Mouse (Mus musculus) gastrocnemius, postnatal 10 days (tissue): ENCODE data around the gene Tmem82. TPM values are rescaled to one million over a fixed set of nuclear protein-coding genes. Genes with fewer than 3 reads are reported as not detected.

Source experiments
- DNase-seq: peaks from one replicate; pipeline ENCODE4 v3.0.0; 2021; ENCODE audit warnings: mixed read lengths
- long read RNA-seq, 2 experiments: library from polyadenylated mRNA; stranded (forward); transcript quantifications; one replicate each; pipeline ENCODE4 v2.0.0; 2021
- total RNA-seq, 2 experiments: library from RNA; stranded (reverse); gene quantifications; 2 replicates each; pipeline ENCODE4 v1.2.3; 2021

Tmem82 gene
- 1 to 10 TPM; 1.7 to 2.2 TPM for total RNA-seq
- long read RNA-seq, experiment 1, partial matches to known transcripts = 0 of 1 reads
- long read RNA-seq, experiment 1, other reads (novel, unspliced or antisense) = 1 of 1 reads
- long read RNA-seq, experiment 2, partial matches to known transcripts = 0 of 1 reads
- long read RNA-seq, experiment 2, other reads (novel, unspliced or antisense) = 0 of 1 reads

DNA sequence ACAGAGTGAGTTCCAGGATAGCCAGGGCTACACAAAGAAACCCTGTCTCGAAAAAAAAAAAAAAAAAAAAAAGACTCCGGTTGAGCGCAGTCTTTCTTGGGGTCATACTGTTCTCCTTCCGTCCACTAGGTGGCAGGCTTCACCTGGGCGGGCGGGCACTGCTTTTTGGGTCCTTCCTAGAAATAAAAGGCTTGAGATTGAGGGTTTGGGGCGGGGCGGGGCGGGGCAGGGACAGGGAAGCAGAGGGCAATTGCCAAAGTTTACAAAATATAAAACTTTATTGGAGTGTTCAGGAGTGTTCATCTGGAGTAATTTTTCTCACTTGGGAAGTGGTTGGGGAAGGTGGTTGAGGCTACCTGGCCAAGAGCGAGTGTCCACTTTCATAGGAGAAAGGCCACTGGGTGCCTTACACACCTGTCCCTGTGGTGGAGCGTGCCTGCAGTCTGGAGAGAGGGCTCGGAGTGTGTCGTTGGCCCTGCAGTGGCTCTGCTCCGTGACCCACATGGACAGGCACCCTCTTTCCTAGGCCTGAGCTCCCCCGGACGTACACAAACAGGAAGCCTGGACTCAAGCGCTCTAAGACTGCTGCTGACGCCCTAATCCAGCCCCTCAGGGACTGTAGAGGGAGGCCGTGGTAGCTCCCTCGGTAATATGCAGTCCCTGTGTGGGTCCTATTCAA is at the start of gene Tmem82:
Gene Tmem82 (minus strand): TSS at position 69 of the 679 bp plus-strand sequence.
- peak; percentile 65 for DNase-seq

DNA sequence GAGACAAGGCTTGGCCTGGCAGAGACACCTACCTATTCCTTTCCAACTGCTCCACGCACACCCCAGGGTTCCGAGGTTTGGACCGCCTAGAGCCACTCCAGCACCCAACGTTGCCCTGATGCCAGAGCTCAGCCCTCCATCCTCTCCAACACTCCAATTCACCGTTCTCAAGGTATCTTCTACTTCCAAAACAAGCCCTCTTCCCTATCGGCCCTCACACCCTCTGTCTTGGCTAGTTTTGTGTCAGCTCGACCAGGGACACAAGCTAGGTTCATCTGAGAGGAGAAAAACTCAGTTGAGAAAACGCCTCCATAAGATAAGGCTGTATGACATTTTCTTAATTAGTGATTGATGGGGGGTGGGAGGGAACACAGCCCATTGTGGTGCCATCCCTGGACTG is 46.4 kb upstream of the Tmem82 start, which contains the start of gene Plekhm2:
Gene Plekhm2 (minus strand): TSS at position 101 of the 400 bp plus-strand sequence.
- no peak for DNase-seq

DNA sequence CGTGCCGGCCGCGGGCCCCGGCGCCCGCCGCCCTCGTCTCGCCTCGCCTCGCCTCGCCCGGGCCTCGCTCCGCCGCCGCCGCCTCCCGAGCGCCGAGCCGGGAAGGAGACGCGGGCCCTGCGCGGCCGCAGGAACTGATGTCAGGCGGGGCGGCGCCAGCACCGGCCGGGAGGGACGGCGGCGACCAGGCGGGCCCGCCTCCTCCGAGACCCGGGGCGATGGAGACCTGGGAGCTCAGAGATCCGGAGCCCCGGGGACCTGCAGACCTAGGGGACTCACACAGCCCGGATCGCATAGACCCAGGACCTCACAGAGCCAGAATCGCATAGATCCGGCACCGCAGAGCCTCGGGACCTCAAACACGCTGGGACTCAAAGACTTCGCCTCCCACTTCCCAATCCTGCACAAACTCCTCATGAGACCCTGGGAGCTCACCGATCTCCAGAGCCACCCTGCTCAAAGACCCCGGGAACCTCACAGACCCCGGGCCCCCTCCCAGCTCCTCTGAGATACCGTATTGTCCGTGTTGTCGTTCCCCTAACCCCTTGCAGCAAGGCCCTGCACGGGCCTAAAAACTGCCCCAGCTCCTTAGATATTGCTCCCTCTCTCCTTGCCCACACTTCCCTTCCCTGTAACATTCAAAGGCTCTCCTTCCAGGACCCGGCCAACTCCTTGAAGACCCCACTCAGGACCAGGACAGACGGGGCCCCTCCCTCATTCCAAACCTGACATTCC is 45.7 kb upstream of the Tmem82 start:
- peak; percentile 81 for DNase-seq

DNA sequence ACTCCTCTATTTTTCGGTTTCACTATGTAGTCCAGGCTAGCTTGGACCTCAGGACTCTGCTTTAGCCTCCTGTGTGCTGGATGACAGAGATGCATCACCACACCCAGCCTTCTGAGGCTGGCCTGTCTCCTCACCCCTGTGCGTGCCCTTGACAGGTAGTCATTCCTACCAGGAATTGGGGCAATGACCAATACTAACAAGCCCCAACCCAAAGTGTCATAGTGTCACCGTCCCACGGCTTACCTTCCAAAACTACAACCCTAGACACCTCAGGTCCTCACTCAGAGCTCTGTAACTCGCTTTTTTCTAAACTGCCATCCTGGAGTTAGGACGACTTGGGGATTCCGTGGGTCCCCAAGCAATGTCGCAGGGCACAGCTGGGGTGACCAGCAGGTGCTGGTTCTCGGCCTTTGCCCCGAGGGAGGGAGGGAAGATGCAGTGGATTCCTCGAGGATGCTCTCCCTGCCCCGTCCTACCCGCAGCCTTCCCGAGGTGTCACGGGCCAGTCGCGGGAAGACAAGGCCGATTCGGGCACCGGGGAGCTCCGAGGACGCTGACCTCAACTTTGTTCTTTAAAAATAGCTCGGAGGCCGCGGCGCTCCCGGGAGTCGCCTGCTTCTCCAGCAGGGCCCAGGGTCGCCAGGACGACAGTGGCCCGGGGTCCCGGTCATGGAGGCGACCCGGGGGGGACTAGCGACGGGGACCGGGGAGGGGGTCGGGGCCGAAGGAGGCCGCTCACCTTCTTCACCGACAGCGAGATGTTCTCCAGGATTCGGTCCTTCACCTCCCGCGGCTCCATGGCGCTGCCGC is 44.9 kb upstream of the Tmem82 start:
- DNase-seq = peak; percentile 47

DNA sequence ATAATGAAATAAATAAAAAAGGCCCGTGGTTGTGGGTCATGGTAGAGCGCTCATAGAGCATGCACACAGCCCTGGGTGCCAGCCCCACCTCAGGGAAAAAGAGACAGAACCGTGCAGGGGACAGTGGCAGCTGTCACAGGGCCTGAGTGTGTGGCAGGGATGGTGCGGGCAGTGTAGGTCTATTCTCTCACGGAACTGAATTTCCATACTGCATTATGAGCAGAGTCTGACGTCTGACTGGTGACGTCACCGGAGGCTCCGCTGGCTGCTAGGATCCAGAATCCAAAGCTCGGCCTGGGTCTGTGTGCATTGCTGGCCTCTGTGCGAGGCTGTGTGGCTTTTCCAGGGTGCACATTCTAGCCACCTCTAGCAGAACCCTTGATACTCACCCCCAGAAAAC is 42.5 kb upstream of the Tmem82 start:
- no peak for DNase-seq

DNA sequence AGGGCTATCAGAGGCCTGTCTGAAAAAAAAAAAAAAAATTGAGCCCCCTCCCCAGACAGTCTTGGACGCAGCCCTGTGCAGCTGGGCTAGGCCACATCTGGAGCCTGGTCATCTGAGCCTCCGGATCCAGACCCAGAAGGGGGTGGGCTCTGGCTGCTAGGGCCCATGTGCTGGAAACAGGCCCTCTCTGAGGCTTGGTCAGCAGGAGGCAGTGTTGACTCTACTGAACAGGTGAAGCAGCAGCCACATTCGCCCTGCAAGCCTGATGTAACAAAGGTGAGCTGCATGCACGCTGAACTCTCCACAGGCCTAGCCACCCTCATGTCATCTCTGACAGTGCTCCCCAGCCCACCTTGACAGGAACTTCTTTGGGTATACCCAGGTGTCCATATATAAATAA is 41.3 kb upstream of the Tmem82 start:
- DNase-seq = no peak

DNA sequence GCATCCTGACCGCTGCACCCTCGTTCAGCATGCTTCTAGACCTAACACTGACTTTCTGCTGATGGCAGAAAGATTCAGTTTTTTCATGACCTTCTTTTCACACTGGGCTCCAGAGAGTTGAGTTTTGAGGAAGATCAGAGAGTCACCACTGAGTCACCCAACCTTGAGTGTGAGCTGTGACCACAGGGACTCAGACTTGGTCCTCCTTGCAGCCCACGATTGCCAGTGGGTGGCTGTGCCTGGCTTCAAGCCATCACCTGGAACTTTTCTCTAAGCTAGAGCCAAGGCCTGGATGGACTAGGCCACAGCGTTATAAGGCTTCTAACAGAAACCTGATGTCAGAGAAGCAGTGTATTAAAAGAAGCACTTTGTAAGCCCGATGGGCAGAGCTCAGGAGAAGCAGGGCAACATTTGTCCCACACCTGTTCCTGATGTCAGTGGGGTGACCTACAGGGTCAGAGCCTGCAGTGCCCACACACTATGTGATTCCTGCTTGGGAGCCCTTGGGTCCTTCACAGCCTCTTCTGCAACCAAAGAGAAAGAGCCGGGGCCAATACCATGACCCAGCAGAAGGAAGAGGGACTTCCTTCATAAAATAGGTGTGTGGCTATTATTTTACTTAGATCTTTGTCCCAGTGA is 40.5 kb upstream of the Tmem82 start:
- DNase-seq = no peak

DNA sequence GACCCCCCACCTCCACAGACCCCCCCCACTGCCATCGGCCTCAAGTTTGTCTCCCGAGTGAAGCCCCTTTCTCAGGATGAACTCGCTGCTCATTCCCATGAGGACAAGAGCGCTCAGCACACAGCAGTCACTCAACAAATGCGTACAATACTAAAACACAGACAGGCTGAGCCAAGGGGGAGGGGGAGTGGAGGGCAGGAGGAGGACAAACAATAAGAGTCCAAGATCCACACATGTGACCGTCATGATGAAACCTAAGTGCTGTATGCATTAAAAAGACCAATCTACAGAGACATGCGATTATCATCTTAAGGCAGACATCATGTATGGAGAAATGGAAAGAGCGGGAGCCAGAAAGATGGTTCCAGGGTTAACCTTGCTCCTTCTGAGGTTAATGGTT is 38.5 kb upstream of the Tmem82 start:
- no peak for DNase-seq

DNA sequence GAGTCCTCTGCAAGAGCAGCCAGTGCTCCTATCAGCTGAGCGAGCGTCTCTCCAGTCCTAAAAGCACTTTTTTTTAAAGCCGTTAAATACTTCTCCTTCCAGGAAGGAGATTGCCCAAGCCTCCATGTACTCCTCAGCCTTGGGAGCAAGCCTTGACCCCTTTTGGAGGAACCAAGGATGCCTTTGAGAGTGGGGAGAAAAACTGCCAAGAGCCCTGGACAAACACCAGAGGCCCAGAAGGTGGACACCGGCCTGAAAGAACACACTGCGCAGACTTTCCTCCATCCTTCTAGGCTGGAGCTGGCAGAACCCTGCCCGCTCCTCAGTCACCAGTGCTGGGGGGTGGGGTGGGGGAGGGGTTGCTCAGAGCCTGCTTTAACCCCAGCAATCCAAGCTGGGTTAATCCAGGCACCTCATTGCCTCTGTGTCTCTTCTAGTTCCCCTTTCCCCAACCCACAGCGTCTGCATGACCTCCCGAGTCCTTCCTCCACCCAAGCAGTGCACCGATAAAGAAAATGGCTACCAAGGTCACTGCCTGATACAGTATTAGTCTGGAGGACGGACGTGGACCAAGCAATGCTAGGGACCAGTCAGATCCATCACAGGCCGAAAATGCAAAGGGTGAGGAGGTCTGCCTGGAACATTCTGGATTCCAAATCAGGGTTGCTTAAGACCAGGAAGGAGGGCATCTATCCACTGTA is 37.6 kb upstream of the Tmem82 start:
- no peak for DNase-seq

DNA sequence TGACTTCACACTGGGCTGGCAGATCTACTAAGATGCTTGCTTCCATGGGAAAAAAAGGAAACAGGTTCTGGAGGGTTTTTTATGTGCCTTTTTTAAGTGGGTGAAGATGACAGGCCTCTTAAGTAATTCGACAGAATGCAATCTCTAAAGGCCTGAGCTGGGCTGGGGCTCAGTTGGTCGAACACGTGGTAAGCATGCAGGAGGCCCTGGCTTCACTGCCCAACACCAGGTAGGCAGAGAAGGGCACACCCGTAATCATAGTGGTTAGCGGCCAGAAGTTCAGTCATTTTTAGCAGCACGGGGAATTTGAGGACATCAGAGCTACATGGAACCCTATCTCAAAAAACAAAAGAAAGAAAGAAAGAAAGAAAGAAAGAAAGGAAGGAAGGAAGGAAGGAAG is 36.1 kb upstream of the Tmem82 start:
- DNase-seq = no peak

DNA sequence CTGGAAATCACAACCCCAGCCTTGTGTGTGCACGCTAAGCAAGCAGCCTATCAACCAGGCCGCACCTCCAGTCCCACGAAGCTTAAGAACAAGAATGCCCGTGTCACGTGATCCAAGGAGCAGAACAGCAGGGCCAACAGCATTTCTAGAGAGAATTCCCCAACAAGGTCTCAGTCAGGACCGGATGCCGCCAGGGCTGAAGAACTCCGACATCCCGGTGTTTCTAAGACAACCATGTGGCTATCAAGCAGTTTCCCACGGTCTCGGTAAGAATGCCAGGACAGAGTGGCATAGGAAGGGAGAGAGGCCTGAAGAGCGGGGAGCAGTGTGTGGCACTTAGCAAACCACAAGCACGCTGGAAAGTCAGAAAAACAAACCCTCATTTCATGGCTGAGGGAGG is 35.4 kb upstream of the Tmem82 start:
- DNase-seq = no peak

DNA sequence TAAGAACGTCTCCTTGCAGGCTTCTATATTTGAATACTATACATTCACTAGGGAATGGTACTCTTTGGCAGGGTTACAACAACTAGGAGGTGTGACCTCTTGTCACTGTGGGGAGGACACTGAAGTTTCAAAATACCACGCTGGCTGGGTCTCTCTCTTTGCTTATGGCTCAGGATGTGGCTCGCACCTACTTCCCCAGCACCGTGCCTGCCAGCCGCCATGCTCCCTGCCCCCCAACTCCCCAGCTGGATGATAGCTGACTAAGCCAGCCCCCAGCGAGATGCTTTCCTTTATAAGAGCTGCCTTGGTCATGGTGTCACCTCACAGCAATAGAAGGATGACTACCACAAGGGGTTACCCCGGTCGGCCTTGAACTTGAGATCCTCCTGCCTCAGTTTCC is 34.6 kb upstream of the Tmem82 start:
- no peak for DNase-seq

DNA sequence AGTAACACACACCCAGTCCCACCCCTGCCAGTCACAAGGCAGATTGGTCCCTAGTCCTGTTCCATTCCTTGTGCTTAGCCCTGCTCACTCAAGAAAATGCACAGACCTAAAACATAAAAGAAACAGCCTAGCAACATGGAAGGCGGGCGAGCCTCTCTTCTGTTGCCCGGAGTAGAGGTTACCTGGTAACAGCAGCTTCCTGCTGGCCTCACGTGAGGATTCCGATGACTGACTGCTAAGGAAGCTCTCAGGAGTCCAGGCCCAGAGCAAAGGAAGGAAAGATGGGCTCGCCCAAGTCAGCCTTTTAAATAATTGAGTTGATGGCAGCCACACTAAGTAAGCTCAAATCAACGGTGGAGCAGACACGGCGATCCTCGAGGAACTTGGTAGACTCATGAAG is 33.5 kb upstream of the Tmem82 start:
- DNase-seq = no peak

DNA sequence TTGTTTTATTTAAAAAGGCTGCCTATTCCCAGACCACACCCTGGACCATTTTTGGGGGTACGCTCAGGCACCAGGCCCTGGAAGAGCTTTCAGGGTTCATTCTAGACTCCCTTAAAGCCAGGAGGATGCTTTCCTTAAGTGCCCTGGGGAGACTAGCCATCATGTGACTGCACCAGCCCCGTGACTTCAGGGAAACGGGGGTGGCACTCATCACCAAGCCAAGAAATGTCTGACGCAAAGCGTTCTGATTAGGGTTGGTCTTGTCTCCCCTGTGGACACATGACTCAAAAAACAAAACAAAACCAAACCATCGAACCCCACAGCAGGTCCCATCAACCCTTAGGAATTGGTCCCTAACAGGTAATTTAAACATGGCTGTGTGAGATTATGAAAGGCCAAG is 32.9 kb upstream of the Tmem82 start:
- DNase-seq = no peak

DNA sequence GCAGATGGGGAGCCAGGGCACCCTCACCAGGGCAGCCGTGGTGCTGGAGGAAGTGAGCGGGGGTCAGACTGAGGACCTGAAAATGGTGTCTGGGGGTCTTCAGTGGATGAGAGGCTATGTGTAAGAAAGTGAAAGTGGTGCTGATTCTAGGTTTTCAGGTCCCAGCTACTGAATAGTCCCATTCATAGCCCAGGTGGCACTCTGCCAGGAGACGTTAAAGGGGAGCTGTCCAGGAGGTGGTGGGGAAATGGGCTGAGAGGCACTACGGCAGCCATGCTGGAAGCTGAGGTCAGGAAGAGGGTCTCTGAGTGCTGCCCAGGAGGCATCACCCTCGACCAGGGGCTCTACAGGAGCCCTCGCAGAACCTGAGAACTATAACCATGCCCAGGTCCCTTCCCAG is 30.8 kb upstream of the Tmem82 start:
- DNase-seq = no peak

DNA sequence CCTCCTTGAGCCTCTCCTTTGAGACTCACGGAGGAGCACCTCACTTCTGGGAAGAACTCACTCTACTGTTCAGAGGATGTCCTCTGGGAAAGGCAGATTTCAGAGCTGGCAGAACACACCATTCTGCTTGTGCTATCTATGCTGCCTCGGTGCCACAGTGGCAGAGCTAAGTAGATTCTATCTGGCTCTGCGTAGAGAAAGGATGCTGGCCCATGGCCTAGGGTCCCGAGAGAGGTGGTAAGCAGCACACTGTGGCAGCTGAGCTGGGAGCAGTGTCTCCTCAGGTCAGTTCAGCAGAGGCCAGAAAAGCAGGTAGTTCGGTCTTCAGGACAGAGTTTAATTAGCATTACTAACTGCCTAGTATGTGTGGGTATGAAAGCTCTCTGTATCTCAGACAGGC is 29.8 kb upstream of the Tmem82 start:
- no peak for DNase-seq

DNA sequence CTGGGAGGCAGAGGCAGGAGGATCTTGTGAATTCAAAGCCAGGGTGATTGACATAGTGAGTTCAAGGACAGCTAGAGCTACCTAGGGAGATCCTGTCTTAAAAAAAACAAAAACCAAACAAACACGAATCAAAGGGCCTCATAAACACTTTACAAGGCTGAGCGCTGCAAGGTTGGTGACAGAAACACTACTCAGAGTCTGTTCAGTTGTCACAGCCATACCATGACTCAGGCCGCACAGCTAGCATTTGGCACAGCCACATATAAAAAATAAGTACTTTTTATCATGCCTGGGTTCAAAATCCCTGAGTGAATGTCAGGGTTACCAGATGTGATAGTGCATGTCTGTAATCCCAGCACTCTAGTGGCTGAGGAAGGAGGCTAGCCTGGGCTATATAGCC is 28.8 kb upstream of the Tmem82 start:
- DNase-seq = no peak

DNA sequence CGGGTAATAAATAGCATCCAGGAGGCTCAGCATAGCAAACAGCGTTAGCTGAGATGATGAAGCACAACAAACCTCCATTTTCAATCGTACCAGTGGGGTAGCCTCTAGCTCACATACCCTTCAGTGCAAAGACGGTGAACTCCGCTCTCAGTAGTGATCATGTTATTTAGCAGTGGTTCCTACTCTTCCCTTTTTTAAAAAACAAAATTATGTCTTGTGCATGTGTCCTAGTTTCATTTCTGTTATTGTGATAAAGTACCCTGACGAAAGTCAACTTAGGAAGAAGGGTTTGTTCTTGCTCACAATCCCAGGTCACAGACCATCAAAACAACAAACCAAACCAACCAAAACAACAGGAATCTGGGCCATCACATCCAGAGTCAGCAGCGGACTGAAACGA is 27.6 kb upstream of the Tmem82 start:
- DNase-seq = no peak

DNA sequence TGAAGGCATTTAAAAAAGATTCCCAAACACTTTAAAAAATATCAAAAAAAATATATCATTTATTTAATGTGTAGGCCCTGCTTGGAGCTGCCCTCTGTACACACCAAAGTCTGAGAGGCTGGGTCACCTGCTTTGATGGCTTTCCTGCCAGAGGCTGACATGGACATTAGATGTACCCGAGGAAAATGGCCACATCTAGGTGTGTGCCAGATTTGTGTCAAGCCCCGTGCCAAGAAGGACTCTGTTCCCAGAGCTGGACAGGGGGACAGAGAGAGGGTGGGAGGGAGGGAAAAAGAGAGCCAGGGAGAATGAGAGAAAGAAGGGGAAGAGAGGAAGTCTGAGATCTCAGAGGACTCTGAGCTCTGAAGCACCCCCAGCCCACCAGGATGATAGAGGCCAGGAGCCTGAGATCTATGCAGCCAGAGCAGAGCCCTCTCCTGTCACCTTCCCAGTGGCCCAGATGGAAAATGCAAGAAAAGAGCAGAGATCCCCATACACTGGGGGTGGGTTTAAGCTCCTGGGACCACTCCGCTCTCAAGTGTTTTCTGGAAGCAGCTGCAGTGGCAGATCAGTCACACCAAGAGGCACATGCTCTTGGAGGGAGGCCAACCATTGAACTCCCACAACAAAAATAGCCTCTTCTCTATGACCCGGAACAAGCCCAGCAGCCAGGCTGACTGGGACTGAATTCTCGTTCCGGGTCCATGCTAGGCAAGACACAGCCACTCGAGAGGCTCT is 24.9 kb upstream of the Tmem82 start:
- peak; percentile 66 for DNase-seq

DNA sequence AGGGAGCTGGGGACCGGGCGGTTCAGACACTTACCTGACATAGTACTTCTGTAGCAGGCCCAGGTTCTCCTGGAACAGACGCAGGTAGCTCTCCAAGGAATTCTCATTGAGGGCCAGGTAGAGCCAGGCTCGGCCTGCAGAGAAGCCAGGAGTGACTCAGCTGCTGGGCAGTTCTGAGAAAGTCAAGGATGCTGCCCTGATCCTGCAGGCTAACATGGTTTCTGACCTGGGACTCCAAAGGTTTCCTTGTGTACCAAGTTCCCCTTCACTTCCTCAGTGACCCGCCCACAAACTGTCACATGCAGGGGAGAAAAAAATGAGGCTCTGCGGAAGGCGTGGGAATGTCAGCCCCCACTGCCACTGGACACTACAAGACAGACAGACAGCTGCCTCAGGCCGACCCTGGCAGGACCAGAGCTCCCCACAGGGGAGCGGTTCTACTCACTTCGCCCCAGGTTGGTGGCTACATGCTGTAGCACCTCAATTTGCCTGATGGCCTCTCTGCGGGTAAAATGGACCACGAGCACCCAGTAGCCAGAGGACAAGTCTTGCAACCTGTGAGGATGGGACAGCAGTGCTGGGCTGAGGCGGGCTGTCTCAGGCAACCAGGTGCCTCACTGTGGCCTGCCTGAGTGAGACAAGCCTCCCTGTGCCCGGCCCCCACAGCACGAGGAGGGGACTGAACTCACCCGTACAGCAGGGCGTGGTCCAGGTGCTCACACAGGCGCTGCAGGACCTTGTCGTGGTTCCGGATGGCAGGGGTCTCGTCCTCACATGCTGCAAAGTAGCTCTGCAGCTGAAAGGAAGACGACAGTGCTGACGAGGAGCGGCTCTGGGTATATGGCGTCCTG is 23.8 kb upstream of the Tmem82 start:
- no peak for DNase-seq
